Mouse (Mus musculus) megakaryocyte, embryonic 14.5 days (primary cell): Measurements from ENCODE around the gene Kcnip4.

Source experiments
- FLI1 ChIP-seq: IDR thresholded peaks from 2 replicates; pipeline ENCODE4 v1.6.1; 2012; ENCODE audit warnings: low read length, inconsistent platforms, mixed read lengths
- GATA1 ChIP-seq: IDR thresholded peaks from 3 replicates; pipeline ENCODE4 v1.6.1; 2012; ENCODE audit warnings: mixed read lengths, low read length, inconsistent platforms, borderline replicate concordance

GRCm38 (mm10) chr5:48513354-48513753, 1011.4 kb downstream of the Kcnip4 start:
- TF ChIP-seq FLI1 (no peak), GATA1 (no peak)
